Mouse (Mus musculus): ENCODE measurements around the gene Mcoln2.
A peak's percentile ranks its signal among the peaks of the same experiment; 100 is the strongest.

Mcoln2 gene

GRCm38 (mm10) chr3:146145501-146145900 is 4.1 kb upstream of the Mcoln2 start:
- no peak for DNase-seq (ENCODE audit: low spot score in 2 of 2)

- DNase-seq (ENCODE audit: low spot score in 2 of 2) = peak in 1 of 2 experiments; percentile 5
These were observed 3.5 kb upstream of the Mcoln2 start for GRCm38 (mm10) chr3:146146131-146146530.

GRCm38 (mm10) chr3:146150058-146150400 is 396 bp downstream of the Mcoln2 start:
- no peak for DNase-seq (ENCODE audit: low spot score in 2 of 2)

- DNase-seq (ENCODE audit: low spot score in 2 of 2) = no peak
These were observed 927 bp downstream of the Mcoln2 start for GRCm38 (mm10) chr3:146150560-146150959.

GRCm38 (mm10) chr3:146151328-146151727 is 1.7 kb downstream of the Mcoln2 start:
- DNase-seq (ENCODE audit: low spot score in 2 of 2) = no peak

GRCm38 (mm10) chr3:146151755-146152154 is 2.1 kb downstream of the Mcoln2 start:
- DNase-seq (ENCODE audit: low spot score in 2 of 2) = no peak

GRCm38 (mm10) chr3:146152348-146152747 is 2.7 kb downstream of the Mcoln2 start:
- no peak for DNase-seq (ENCODE audit: low spot score in 2 of 2)

GRCm38 (mm10) chr3:146152913-146153312 is 3.3 kb downstream of the Mcoln2 start:
- DNase-seq (ENCODE audit: low spot score in 2 of 2) = no peak

GRCm38 (mm10) chr3:146153862-146154611 is 4.4 kb downstream of the Mcoln2 start:
- DNase-seq (ENCODE audit: low spot score in 2 of 2) = no peak

GRCm38 (mm10) chr3:146155628-146156576 is 6.3 kb downstream of the Mcoln2 start:
- DNase-seq (ENCODE audit: low spot score in 2 of 2) = no peak

- no peak for DNase-seq (ENCODE audit: low spot score in 2 of 2)
These were observed 7.2 kb downstream of the Mcoln2 start for GRCm38 (mm10) chr3:146156811-146157210.

- no peak for DNase-seq (ENCODE audit: low spot score in 2 of 2)
These were observed 8.4 kb downstream of the Mcoln2 start for GRCm38 (mm10) chr3:146158039-146158438.

- DNase-seq (ENCODE audit: low spot score in 2 of 2) = no peak
These were observed 9.7 kb downstream of the Mcoln2 start for GRCm38 (mm10) chr3:146159360-146159759.

GRCm38 (mm10) chr3:146162197-146162596 is 12.6 kb downstream of the Mcoln2 start:
- DNase-seq (ENCODE audit: low spot score in 2 of 2) = no peak

GRCm38 (mm10) chr3:146169356-146169755 is 19.7 kb downstream of the Mcoln2 start:
- DNase-seq (ENCODE audit: low spot score in 2 of 2) = no peak

- no peak for DNase-seq (ENCODE audit: low spot score in 2 of 2)
These were observed 23.4 kb downstream of the Mcoln2 start for GRCm38 (mm10) chr3:146173030-146173429.

GRCm38 (mm10) chr3:146174215-146174614 is 24.6 kb downstream of the Mcoln2 start:
- no peak for DNase-seq (ENCODE audit: low spot score in 2 of 2)

GRCm38 (mm10) chr3:146177295-146177694 is 27.7 kb downstream of the Mcoln2 start:
- DNase-seq (ENCODE audit: low spot score in 2 of 2) = no peak

- peak; percentile 81 to 87 for DNase-seq (ENCODE audit: low spot score in 2 of 2)
These were observed 28.3 kb downstream of the Mcoln2 start for GRCm38 (mm10) chr3:146177748-146178582.

- DNase-seq (ENCODE audit: low spot score in 2 of 2) = no peak
These were observed 30.7 kb downstream of the Mcoln2 start for GRCm38 (mm10) chr3:146180341-146180740.

- DNase-seq (ENCODE audit: low spot score in 2 of 2) = peak; percentile 5 to 20
These were observed 31.4 kb downstream of the Mcoln2 start for GRCm38 (mm10) chr3:146180986-146181385.
